Mouse (Mus musculus) lung, adult 18-20 months (tissue): ENCODE data around the gene Gm21954.

Experiments
- DNase-seq, 2 experiments: peaks; one replicate each; pipeline ENCODE4 v3.0.0; 2022; ENCODE audit warnings: mixed read lengths in 2 of 2

The Gm21954 gene

DNA sequence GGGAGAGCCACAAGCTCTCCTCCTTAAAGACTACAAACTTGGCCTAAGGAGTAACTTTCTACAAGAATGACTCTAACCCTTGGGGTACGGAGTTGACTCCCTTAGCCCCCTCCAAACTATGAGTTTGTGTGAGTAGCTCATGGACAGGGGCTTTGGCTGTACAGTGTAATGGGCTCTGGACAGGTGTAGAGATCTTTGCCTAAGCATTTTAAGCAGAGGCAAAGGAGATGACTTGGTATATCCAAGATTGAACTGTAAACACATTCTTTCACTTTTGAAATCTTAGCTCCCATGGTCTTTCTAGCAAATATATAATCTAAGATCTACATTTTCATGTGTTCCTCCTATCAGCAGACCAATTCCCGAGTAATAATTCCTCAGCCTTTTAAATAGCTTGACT, at the start of gene Gm21954:
Gene Gm21954 (minus strand): TSS at position 101 of the 400 bp plus-strand sequence.
- no peak for DNase-seq

DNA sequence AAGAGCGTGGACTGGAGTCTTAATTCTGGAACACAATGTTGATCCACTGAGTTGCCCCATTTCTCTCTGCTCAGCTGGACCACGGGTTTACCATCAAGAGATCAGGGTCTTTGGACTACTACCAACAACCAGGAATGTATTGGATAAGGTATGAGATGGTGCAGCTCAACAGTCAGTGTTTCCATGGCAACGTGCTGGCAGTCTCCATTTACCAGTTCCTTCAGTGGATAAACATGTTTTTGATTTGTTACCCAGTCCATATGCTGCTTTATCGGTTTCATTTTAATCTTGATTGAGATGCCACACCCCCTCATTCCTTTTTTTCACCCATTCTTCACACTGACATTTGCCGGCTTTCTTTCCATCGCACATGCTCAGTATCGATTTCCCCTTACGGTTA, 49.8 kb upstream of the Gm21954 start:
- no peak for DNase-seq

DNA sequence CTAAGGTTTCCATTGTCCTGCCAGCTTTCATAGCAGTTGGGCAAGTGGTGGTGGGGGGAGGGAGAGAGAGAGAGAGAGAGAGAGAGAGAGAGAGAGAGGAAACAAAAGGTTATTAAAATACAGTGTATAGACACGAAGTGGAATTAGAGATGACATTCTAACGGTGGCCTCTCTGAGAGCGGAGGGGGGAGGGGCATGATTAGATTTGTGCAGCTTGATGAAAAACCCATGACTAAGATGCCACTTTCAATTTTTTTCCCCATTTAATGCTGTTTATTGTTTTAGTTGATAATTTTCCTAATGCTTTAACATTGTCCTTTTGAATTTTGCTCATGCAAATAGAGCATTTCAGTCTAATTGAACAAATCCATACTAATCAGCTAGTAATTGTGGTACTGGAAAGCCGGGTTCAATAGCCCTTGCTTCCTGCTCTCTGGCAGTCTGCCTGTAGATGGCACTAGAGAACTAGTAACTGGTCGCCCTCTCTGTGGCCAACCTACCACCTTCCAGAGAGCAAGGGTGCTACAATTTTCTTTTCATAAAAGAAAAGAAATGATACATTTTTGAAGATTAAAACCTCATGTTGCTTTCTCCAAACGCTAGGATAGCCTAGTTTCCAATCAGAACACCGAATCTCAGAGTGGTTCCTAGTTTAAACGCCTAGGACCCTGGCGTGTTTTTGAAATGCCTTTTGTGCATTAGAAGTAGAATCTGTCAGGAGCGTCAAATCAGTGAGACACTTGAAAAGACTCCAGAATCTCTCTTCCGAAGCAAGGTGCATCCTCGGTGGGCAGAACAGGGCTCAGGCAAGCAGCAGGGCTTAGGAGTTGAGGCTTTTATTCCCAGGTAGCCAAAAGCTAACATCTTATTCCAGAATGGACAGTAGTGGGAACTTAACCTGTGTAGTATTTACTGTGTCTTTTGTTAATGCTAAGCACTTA, 48.5 kb upstream of the Gm21954 start:
- DNase-seq: peak; percentile 45 to 66

DNA sequence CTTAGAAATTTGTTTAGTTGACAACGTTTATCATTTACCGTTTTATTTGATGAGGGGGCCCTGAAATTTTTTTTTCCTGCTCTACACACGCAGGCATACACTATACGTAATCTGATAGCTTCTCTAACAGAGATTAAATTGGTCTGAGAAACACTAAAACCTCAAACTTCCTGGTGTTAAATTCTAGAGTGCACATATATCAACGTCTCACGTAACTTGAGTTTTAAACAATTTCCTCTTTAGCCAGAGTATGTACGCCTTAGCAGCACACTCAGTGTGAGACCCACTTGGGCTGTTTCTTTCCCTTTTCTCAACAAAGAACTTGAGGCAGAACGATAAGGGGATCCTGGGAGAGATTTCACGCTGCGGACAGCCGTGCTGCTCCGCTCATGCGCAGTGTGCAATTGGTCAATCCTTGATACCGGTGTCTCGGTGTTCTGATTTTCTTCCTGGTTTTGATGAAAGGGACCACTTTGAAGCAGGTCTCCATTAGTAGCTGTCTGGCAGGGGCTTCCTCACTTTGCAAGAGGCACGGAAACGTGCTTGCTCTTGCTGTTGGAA, 45.5 kb upstream of the Gm21954 start:
- no peak for DNase-seq

DNA sequence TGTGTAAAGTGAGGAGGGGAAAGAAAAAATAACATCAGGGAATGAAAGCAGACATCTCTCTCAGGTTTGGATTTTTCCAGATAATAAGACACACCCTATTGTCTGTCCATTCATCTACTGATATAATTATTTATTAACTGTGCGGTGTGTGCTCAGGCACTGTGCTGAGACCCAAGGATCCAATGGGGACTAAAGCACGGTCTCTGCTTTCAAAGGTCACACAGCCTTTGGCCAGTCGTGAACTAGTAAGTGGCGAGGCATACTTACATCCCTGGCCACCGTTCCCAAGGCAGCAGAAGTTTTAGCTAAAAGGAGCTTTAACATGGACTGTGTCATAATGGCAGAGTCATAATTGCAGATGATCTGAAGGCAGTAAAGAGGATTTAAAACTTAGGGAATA, 44.0 kb upstream of the Gm21954 start:
- DNase-seq: no peak

DNA sequence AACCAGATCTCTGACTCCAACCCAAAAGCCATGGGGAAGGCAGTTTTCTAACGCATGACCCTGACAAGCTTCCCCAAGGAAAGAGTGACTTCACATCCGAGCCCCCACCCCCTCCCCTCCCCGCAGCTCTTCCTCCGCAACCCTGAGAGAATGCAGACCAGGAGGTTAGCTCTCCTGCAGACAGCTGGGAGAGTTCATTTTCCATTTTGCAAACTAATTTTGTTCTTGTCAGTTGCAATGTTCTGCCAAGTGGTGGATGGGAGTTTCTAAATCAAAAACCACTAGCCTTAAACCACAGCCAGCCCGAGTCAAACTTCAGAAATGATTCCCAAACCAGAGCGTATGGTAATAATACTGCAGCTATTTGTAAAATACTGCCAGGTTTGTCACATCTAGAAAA, 39.6 kb upstream of the Gm21954 start:
- DNase-seq: peak in 1 of 2 experiments; percentile 1

DNA sequence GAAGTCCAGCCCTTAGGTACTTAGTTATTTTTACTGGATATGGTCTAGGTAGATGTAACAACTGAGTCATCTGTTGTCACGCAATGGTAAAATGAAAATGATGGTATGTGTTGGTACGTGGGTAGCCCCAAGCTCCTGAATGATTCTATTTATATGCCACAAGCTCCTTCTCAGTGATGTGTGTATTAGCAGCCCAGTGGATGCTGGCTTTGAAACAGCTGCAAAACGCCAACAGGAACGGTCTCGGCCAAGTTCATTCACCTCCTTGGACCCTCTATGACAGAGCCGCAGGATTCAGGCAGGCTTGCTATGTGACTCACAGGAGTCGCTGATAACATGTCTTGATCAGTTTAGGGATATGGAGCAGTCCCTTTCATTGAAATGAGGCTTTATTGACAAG, 38.2 kb upstream of the Gm21954 start:
- DNase-seq: no peak

DNA sequence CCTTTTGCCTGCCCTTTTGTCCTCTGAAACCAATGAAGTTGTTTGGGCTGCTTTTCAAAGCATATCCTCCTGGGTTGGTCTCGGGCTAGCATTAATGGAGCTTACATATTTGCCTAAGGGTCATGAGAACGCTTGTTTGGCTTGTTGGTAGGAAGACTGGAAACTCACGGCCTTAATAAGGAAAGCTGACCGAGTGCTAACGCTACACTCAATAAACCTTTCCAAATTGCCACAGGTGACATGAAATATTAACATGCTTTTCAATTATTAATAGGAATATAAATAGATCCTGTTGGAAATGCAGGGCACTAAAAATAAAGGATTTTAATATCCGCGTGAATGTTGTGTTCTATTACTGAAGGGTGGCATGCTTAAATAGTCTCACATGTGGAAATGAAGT, 27.3 kb upstream of the Gm21954 start:
- no peak for DNase-seq

DNA sequence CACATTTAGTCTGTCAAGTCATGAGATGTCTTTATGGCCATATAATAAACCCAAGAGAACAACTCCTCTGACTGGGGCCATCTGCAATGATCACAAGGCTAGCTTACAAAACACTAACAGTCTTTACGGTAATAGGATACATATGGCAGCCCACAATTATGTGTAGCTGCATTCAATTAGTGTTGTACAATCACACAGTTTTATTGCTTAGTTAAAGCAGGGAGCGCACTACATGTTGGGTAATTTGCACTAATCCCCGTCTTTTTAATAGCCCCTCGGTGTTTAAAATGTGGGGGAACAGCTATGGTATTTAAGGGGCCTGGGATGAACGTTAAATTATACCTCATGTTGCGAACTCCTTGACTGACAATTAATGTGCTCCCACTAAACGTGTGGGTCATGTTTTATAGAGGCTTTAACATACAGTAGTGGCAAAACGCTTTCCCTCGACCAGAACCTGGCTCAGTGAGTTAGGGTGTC, 24.5 kb upstream of the Gm21954 start:
- no peak for DNase-seq

DNA sequence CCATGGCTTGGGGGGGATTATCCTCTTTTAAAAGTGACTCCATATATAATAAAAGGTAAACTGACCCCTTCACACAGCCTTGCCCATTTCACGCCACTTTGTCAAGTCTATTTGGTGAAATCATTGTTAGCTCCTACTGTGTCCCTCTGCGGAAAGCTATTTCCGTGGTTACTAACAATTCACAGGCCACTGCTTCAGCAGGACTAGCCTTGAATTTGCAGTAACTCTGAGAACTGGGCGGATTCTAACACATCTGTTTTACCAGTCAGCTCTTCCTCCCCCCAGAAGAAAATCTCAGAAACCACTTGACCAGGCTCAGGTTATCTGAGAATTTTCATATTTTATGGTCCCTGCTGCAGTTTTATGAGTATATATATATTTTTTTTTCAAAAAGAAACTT, 23.9 kb upstream of the Gm21954 start:
- no peak for DNase-seq

DNA sequence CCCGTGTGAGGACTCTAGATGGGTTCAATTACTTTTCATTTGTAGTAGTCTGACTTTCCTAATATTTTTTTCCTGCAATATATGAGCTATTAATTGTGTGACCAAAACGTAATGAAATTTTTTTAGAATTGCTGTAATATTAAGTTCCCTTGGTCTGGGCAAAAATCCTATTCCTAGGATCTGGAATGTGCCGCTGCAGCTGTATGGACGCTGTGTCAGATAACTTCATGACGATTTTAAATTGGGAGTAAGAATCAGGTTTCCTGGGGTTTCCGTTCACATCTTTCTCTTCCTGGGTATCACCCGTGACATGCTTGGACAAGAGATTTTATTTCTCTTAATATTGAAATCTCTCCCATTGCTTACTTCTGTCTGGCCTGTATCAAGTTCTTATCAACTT, 23.2 kb upstream of the Gm21954 start:
- no peak for DNase-seq

DNA sequence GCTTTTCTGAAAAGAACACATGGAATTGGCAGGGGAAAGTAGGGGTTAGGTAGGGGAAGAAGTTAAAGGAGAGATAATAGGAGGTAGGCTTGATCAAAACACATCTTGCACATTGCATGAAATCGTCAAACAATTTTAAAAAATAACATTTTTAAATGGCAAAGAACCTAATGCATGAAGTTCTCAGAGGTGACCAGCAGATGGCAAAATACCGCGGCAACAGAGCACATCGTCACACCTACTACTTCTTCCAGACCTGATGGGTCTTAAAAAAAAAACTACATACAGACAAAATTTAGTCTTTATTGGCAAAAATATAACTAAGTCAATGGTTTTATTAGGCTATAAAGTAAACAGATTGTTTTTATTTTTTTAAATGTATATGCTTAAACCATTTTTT, 22.3 kb upstream of the Gm21954 start:
- no peak for DNase-seq

DNA sequence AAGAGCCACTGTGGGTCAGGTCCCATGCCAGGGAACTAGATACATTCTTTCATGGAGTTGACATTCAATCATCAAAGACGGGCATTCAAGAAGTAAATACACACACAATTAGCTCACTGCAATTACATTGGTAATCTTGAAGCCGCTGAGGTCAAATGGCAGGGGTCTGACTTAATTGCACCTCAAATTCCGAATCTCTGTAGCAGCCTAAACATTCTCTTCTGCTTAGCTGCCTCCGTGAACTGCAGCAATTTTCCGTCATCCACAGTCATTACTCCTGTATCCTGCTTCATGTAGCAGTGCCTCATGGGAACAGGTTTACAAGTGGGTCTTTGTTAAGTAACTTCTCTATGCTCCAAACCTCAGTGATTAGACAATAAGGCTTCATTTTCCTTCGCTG, 20.0 kb upstream of the Gm21954 start:
- DNase-seq: no peak

DNA sequence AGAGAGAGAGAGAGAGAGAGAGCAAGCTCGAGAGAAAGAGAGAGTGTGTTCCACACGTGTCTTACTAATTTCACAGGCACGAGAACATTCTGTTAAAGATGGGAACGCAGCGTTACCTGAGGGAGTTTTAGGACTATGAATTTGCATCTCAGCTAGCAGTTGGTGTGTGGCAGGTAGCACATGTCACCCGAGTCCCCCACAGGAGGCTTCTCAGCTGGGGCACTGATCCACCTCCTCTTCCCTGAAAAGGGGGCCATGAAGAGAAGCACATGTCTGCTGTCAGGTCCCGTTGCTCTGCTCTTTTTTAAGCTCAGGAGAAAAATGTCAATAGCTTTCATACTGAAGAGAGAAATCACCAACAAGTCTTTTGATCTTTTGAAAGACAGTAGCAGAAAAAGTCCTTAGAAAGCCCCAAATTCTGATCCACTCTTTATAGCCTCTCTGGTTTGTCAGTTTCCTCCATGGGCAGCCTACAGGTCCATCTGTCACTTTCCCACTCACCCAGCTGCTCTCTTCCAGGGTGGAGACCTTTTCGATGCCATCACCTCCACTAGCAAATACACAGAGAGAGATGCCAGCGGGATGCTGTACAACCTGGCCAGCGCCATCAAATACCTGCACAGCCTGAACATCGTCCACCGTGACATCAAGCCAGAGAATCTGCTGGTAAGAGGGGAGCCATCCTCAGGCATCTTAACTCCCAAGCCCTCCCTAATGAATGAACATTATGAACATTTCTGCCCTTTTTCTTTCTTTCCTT, 17.4 kb upstream of the Gm21954 start:
- no peak for DNase-seq

DNA sequence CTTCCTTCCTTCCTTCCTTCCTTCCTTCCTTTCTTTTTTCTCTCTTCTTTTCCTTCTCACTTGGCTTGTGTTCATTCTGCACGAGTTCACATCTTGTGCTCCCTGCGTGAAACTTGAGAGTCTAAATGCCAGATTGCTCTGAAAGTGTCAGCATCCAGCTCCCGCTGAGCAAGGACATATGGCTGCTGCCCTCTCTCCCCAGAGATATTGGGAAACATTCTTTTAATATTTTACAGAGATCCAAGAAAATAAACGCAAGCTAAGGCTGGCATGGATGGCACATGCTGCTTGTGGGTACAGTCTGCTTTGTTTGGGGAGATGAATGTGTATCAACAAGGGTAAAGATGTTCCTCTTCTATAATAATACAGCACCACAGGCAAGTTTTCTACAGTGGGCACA, 11.3 kb upstream of the Gm21954 start:
- no peak for DNase-seq

DNA sequence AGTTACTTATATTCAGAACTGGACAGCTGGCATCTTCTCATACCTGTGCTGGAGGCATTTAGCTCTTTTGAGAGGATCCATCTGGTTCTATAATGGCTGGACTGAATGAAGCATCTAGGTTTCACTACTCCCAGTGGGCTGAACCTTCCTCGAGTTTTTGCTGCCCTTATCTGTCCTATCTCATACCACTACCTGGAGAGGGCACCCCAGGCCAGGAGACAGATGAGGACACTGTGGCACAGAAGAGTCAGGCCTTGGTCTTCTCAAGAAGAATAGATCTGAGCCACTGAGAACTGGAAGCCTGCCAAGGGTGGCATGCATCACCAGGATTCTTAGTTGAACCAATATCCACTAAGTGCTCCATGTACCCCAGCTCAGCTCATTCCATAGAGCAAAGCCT, 9.1 kb upstream of the Gm21954 start:
- DNase-seq: no peak

DNA sequence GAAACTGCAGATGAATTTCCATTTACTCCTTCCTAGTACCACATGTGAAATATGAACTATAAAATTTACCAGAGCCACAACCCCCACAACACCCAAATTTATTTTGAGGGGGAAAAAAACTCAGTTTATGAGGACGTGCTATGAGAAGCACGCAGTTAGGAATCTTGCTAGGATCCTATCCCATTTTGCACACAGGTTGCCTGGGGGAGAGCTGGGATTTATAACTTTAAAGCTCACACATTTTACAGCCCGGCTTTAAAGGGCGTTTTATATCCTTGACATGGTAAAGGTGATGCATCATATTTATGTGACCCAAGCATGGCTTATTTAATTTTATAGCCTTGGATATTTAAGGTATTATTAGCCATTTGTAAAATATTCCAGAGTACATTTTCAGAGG, 7.3 kb upstream of the Gm21954 start:
- no peak for DNase-seq

DNA sequence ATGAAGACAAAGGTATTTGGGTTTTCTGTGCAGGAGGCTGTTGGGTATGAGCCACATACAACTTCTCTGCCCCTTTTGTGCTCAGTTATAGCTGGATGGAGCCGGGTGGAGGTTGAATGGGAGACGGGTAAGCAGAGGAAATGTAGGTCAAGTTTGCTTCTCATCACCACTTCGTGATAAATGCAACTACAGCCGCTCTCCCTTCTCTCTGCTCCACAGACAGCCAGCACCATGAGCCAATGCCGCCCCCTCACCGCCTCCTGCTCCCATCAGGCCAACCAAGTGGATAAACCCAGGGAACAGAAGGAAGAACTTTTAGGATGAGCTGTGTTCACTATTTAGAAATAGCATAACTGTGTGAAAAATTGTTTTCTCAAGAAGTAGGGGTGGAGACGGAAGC, 4.7 kb upstream of the Gm21954 start:
- no peak for DNase-seq

DNA sequence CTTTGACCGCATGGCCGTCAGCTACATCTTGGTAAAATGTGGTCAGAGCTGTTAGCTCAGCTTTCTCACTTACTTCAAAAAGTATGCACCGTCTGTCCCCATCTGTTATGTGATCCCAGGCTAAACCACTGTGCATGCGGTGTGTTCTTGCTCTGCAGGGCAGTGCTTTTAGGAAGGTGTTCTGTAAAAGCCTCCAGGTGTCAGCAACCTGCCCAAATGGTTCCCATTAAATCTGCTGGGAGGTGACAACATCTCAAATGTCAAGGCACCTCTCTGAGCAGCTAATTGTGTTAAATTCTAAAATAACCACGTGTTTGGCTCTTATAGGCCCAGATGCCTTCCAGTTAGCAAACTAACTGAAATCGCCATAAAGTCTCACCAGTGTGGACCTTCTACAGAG, 1.1 kb upstream of the Gm21954 start:
- DNase-seq: no peak

DNA sequence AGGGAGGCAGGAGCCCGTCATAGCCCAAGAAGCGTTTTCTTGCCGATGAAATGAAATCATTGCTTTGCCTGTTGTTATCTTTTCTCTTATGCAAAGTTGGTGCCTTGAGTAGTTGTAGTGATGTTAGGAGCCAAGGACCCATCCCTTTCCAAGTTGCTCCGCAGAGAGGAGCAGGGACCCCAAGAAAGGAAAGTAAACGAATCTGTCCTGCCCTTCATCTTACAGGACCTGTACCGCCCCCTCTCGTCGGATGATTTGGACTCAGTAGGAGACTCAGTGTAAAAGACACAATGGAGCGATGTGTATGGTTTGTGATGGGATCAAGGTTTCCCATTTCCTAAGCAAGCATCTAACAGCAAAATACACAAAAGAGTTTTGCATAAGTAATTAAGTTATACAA, 5.7 kb downstream of the Gm21954 start:
- no peak for DNase-seq

DNA sequence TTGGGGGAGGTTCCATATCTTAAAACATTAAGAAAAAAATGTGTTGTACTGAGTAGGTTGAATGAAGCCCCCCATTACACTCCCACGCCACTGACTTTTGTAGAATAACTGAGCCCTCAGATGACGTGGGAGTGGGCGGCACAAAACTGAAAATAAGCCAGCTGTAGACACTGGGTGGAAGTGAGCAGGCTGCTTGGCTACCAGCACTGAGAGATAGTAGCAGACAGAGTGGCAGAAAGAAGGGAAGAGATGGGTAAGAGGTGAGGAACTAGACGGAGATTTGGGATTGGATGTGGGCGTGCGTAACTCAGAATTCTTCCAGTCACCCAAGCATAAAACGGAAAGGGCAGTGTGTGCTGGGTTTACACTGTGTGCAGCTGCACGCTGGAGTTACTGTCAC, 6.2 kb downstream of the Gm21954 start:
- no peak for DNase-seq

DNA sequence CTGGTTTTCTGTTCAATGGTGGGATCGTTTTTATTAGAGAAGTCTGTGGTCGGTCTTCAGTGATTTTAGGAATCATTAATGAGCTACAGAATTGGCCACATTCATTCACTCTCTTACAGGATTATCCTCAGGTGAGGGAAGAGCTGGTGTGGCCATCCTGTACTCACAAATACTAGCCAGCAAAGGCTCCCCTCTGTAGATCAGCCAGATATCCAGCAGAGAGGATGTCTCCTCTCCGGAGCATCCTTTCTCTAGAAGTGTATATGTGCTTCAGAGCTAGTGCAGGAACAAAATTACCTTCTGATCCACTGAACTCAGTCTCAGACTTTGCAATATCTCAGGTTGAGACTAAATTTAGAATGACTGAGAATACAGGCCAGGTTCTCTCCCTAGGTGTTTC, 7.8 kb downstream of the Gm21954 start:
- DNase-seq: no peak

DNA sequence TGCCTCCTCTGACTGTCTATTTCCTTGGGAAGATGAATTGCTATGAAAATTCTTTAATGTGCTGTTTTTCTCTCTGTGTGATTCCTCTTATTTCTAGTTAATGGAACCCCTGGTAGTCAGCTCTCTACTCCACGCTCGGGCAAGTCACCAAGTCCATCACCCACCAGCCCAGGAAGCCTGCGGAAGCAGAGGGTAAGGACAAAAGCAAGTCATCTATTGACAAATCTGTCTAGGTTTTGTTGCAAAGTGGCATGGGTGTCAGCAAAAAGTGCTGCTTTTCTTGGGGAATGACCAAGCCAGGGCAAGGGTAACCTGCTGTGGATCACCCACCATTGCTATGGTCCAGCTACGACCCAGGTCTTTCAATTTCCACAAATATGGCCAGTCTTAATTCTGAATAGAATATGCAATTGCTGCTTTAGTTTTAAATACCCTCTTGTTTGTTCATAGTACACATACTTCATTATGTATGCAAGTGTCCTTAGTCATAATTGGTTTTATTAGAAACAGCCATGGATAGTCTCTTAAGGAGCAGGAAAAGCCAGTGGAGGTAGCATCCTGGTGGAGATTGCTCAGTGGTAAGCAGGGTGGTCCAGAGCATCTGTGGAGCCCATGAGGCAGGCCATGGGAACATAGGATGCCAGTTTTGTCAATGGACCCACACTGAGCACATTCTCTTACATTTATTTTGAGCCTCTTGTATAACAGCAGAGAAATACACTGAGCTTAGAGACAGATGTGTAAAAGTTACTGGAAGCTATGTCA, 8.9 kb downstream of the Gm21954 start:
- DNase-seq: no peak
